ENCODE assay signal across 16 mouse cellular contexts in genomic region chr4:127586822-127587221, GRCm38 (mm10).
"Had no signal": no experiment of that assay in that cellular context is flagged by ENCODE, and none has a peak within 500 bp of the region (broad histone marks: within the 10 kb centered on the region; RNA-seq: fewer than 3 reads in every experiment).

No protein-coding gene starts in this region.

- DNase-seq: liver; liver, embryonic 13.5 days; liver, postnatal 0 days; lung, adult 18-20 months; lung, adult 2 months; lung, embryonic 14.5 days; lung, postnatal 10 days; lung, postnatal 14 days; lung, postnatal 36 days; lung, postnatal 4 days; midbrain, embryonic 14.5 days had no signal

- ATAC-seq: liver, embryonic 12.5 days; liver, postnatal 0 days; lung, postnatal 0 days; midbrain, embryonic 13.5 days; midbrain, embryonic 15.5 days; midbrain, embryonic 16.5 days had no signal
